Mouse (Mus musculus) ES-Bruce4 (cell line): ENCODE measurements around the gene Cntnap2.

ENCODE experiments used
- CTCF ChIP-seq: IDR thresholded peaks from one replicate; pipeline ENCODE4 v1.8.1; 2011; ENCODE audit warnings: low read depth, low read length
- EP300 ChIP-seq: IDR thresholded peaks from 2 replicates; pipeline ENCODE4 v1.6.1; 2011; ENCODE audit warnings: low read depth, low read length; ENCODE audit not compliant: insufficient read depth

- TF ChIP-seq CTCF (no peak), EP300 (no peak)
These were observed 2133.3 kb downstream of the Cntnap2 start for GRCm38 (mm10) chr6:47192478-47192877.
